Mouse (Mus musculus) cerebellum, adult 2 months (tissue): ENCODE results near the gene Igf2r.

ENCODE experiments used
- CTCF ChIP-seq: fragments of 200-500 bp; IDR thresholded peaks from 2 replicates; pipeline ENCODE4 v1.5.1; 2011; ENCODE audit warnings: low read depth, mild to moderate bottlenecking, control low read depth, low read length, moderate library complexity, borderline replicate concordance; ENCODE audit not compliant: insufficient read depth
- POLR2A ChIP-seq: fragments of 200-500 bp; IDR thresholded peaks from 2 replicates; pipeline ENCODE4 v1.6.1; 2011; ENCODE audit warnings: low read length, control low read depth, borderline replicate concordance; ENCODE audit not compliant: insufficient read depth

- TF ChIP-seq POLR2A = no peak
- no peak for TF ChIP-seq CTCF
These were observed 31.5 kb downstream of the Igf2r start for GRCm38 (mm10) chr17:12737934-12738333.
